Mouse (Mus musculus) E14TG2a.4 (cell line): Measurements from ENCODE around the gene Ano6.

Experiments used
- CTCF ChIP-seq: conservative IDR thresholded peaks from 2 replicates; pipeline ENCODE4 v1.5.1; 2014; ENCODE audit warnings: low read length
- POU5F1 ChIP-seq: IDR thresholded peaks from 2 replicates; pipeline ENCODE4 v1.6.1; 2014; ENCODE audit warnings: low read length, borderline replicate concordance

DNA sequence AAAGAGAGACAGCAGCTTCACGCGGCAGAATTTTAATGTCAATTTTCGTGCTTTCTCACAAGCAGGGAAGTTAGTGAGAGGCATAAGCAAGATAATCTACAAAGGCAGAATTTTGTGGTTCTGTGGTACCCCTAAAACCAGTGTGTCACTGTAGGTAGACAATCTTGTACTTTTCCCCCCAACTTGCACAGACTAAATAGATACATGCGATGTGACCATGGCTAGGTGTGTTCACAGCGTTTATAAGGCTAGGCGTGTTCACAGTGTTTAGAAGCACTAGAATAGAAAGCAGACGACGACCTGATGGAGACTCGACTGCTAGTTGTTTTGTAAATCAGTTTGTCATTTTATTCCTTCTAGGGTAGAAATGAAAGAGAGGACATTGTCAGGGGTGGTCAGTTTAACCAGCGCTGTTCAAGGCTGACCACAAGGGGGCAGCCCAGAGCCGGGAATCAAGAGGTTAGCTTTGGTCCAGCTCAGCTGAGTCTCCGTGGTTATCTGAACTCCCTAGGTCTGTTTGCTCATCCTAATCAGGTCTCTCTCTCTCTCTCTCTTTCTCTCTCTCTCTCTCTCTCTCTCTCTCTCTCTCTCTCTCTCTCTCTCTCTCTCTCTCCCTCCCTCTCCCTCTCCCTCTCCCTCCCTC lies 27.9 kb upstream of the Ano6 start:
- TF ChIP-seq CTCF, result peak; percentile 81
- no peak for TF ChIP-seq POU5F1
